Mouse (Mus musculus): ENCODE results near the gene Slc38a2. TPM values are rescaled to one million over a fixed set of nuclear protein-coding genes. Genes with fewer than 3 reads are reported as not detected.

Gene Slc38a2
- polyA plus RNA-seq, 1 experiment from 2014 or later: 177 TPM

DNA sequence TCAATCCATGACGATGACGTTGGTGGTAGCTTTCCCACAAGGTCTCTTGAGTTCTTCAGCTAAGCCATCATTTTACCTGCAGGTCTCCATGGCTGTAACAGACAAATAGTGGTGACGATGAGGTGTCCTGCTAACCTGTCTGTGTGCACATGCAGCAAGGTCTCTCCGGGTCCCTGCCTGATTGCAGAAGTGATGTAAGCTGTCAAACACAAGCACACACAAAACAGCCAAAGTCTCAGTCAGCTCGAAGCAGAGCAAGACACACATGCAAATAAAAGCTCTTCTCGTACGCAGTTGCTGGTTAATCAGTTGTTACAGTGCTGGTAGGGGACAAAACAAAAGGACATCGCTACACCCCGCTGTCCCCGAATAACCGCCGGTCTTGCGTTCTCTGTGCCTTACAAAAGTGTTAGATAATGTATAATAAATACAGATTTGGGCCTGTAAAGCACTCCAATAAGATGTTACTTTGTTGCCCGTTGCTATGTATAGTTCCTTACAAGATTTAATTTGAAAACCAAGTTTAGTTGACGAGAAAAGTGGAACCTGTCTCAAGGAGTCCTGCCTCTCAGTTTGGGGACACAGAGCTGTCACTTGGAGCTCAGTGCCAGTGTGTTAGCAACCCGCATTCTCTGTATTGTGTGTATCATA lies 43.2 kb upstream of the Slc38a2 start:
- Histone ChIP-seq H3K27ac (ENCODE audit: low read depth, low read length) (no peak overlapping the region), H3K9me3 (ENCODE audit: control insufficient read depth, low read length) (no peaks in the 10 kb centered on the region), H3K4me2 (replicated peaks; ENCODE audit: low read depth, low read length) (no peak overlapping the region), H3K4me1 (ENCODE audit: control insufficient read depth, insufficient read depth, low read length) (0 out of 2 replicates have a peak, but pooled peaks cover 3% of the 10 kb centered on the region), H3K9ac (ENCODE audit: low read depth, low read length) (no peak overlapping the region), H3K27me3 (ENCODE audit: control insufficient read depth, insufficient read depth, low read length) (no peaks in the 10 kb centered on the region), H3K36me3 (ENCODE audit: control insufficient read depth, insufficient read depth, low read length) (no peaks in the 10 kb centered on the region), H3K4me3 (ENCODE audit: low read length) (no peak overlapping the region)
- no peak for ATAC-seq (ENCODE audit: low FRiP score, low TSS enrichment)
- 89% methylated on average over 16 of the region's 16 CpGs for WGBS

DNA sequence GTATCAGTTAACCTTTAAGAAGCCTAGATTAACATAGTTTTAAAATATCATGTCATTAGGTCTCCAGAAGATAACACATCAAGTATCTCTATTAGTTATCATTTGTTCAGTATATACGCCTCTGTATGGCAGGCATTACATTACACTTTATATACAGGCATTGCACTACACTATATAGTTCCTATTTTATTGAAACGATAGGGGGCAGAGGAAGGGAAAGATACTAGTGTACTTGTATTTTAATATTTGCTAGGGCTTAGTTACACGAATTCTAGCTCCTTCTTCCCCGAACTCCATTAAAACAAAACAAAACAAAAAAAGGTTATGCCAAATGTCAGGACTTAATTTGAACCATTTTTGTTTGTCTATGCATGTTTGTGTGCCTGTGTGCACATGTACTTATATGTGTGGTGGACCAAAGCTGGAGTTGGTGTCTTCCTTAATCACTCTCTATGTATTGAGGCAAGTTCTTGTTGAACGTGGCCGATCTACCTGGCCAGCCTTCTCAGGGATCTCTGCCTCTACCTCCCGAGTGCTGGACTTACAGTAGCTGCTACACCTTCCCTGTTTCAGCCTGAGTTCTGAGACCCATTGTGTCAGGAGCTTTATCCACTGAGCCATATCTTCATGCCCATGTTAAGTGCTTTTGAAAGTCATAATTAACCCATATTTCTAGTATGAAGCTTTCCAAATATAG lies 41.5 kb upstream of the Slc38a2 start:
- H3K27ac ChIP-seq (ENCODE audit: low read depth, low read length): no peak overlapping the region
- no peak for ATAC-seq (ENCODE audit: low FRiP score, low TSS enrichment)
- no peak overlapping the region for H3K4me2 ChIP-seq (replicated peaks; ENCODE audit: low read depth, low read length)
- no peaks in the 10 kb centered on the region for H3K36me3 ChIP-seq (ENCODE audit: control insufficient read depth, insufficient read depth, low read length)
- 88% methylated on average over 7 of the region's 7 CpGs for WGBS
- H3K9ac ChIP-seq (ENCODE audit: low read depth, low read length): no peak overlapping the region
- H3K9me3 ChIP-seq (ENCODE audit: control insufficient read depth, low read length): no peaks in the 10 kb centered on the region
- H3K4me3 ChIP-seq (ENCODE audit: low read length): no peak overlapping the region
- H3K27me3 ChIP-seq (ENCODE audit: control insufficient read depth, insufficient read depth, low read length): no peaks in the 10 kb centered on the region
- 0 out of 2 replicates have a peak, but pooled peaks cover 3% of the 10 kb centered on the region for H3K4me1 ChIP-seq (ENCODE audit: control insufficient read depth, insufficient read depth, low read length)

DNA sequence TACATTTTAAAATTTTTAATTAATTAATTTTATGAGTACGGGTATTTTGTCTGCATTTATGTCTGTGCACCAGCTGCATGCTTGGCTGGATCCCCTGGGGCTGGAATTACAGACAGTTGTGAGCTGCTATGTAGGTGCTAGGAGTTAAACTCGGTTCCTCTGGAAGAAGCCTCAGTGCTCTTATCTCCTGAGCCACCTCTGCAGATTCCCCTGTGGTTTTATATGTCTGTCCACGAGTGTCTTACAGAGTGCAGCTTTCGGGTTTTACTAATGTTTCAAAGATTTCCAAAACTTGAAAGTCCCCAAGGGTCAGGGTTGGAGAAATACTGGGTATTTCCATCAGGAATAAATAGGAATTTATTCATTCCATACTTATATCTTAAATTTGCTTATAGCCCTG lies 40.6 kb upstream of the Slc38a2 start:
- ATAC-seq (ENCODE audit: low FRiP score, low TSS enrichment): no peak
- 79% methylated on average over 4 of the region's 4 CpGs for WGBS
- Histone ChIP-seq H3K4me2 (replicated peaks; ENCODE audit: low read depth, low read length) (no peak overlapping the region), H3K4me3 (ENCODE audit: low read length) (no peak overlapping the region), H3K9me3 (ENCODE audit: control insufficient read depth, low read length) (no peaks in the 10 kb centered on the region), H3K36me3 (ENCODE audit: control insufficient read depth, insufficient read depth, low read length) (no peaks in the 10 kb centered on the region), H3K4me1 (ENCODE audit: control insufficient read depth, insufficient read depth, low read length) (0 out of 2 replicates have a peak, but pooled peaks cover 3% of the 10 kb centered on the region), H3K27ac (ENCODE audit: low read depth, low read length) (no peak overlapping the region), H3K27me3 (ENCODE audit: control insufficient read depth, insufficient read depth, low read length) (no peaks in the 10 kb centered on the region), H3K9ac (ENCODE audit: low read depth, low read length) (no peak overlapping the region)

DNA sequence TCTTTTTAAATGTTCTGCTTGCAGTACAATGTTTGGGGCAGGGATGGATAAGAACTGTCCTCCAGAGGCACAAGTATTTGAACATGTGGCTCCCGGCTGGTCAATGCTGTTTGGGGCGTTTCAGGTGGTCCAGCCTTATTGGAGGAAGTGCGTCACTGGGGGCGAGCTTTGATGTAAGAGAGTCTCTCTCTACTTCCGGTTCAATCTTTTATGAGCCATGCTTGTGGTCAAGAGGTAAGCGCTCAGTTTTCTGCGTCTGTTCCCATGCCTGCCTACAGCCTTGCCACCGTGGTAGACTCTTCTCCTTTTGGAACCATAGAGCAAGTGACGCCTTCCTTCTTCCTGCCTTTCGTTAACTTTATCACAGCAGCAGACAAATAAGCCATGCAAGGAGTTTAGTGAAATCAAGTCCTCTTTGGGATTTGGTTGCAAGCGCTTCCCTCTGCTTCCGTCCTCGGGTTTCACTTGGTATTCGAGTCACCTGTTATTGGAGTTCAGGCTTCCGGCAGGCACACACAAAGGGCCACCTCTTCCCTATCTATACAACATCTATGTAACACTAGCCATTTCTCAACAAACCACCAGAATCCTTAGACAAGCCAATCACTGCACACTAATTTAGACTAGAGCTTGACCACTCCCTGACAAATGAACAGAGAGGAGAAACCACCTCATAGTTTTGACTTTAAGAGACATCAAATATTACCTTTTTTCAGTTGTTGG lies 37.3 kb upstream of the Slc38a2 start:
- Histone ChIP-seq H3K9me3 (ENCODE audit: control insufficient read depth, low read length) (no peaks in the 10 kb centered on the region), H3K4me1 (ENCODE audit: control insufficient read depth, insufficient read depth, low read length) (peaks cover 7% of the 10 kb centered on the region; the same call in 1 of the 2 replicates), H3K27me3 (ENCODE audit: control insufficient read depth, insufficient read depth, low read length) (no peaks in the 10 kb centered on the region), H3K36me3 (ENCODE audit: control insufficient read depth, insufficient read depth, low read length) (no peaks in the 10 kb centered on the region), H3K4me2 (replicated peaks; ENCODE audit: low read depth, low read length) (no peak overlapping the region), H3K9ac (ENCODE audit: low read depth, low read length) (no peak overlapping the region), H3K27ac (ENCODE audit: low read depth, low read length) (no peak overlapping the region), H3K4me3 (ENCODE audit: low read length) (no peak overlapping the region)
- WGBS: 78% methylated on average over 15 of the region's 15 CpGs
- no peak for ATAC-seq (ENCODE audit: low FRiP score, low TSS enrichment)

DNA sequence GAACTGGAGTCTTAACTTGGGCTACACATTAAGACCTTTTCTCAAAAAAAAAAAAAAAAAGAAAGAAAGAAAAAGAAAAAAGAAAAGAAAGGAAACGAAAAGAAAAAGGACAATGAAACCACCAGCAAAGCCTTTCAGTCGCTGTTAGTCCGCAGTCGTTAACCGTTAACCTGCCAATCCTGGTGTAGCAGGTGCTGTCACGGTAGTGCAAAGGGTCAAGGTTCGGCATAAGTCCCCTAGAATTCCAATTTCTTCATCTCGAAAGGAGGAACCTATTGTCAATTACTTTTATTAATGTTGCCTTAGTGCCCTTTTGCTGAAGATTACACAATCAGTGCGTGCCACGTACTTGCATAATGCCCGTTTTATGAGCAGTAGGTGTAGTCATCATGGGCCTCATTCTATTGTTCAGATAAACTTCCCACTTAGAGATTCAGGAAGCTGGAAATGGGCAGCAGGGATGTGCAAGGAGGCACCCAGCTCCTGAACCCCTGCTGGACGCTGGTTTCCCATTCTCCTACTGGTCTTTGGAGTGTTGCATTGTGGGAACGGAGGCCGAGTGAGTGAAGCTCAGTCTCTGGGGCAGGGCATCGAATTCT lies 36.1 kb upstream of the Slc38a2 start:
- H3K27ac ChIP-seq (ENCODE audit: low read depth, low read length): no peak overlapping the region
- H3K4me2 ChIP-seq (replicated peaks; ENCODE audit: low read depth, low read length): no peak overlapping the region
- H3K9ac ChIP-seq (ENCODE audit: low read depth, low read length): no peak overlapping the region
- no peaks in the 10 kb centered on the region for H3K9me3 ChIP-seq (ENCODE audit: control insufficient read depth, low read length)
- no peaks in the 10 kb centered on the region for H3K36me3 ChIP-seq (ENCODE audit: control insufficient read depth, insufficient read depth, low read length)
- H3K4me3 ChIP-seq (ENCODE audit: low read length): no peak overlapping the region
- peaks cover 7% of the 10 kb centered on the region; the same call in 1 of the 2 replicates for H3K4me1 ChIP-seq (ENCODE audit: control insufficient read depth, insufficient read depth, low read length)
- no peak for ATAC-seq (ENCODE audit: low FRiP score, low TSS enrichment)
- 73% methylated on average over 15 of the region's 15 CpGs for WGBS
- no peaks in the 10 kb centered on the region for H3K27me3 ChIP-seq (ENCODE audit: control insufficient read depth, insufficient read depth, low read length)

DNA sequence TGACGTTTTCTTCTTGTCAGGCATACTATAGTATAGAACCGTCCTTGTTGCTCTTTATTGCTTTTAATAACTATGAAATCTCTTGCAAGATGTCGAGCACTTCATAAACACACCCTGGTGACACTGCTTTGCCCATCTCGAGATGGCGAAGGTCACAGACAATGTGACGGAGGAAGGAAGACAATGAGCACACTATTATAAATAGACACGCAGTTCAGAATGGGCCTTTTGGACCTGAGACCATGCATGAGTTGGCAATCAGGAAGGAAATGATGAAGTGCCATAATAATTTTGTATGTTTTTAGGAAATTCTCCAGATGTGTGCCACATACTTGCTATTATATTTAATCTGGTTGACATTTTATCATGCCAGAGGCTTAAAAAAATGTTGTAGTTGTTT lies 34.9 kb upstream of the Slc38a2 start:
- H3K36me3 ChIP-seq (ENCODE audit: control insufficient read depth, insufficient read depth, low read length): no peaks in the 10 kb centered on the region
- no peak for ATAC-seq (ENCODE audit: low FRiP score, low TSS enrichment)
- no peaks in the 10 kb centered on the region for H3K9me3 ChIP-seq (ENCODE audit: control insufficient read depth, low read length)
- no peaks in the 10 kb centered on the region for H3K27me3 ChIP-seq (ENCODE audit: control insufficient read depth, insufficient read depth, low read length)
- no peak overlapping the region for H3K4me3 ChIP-seq (ENCODE audit: low read length)
- H3K4me2 ChIP-seq (replicated peaks; ENCODE audit: low read depth, low read length): no peak overlapping the region
- H3K4me1 ChIP-seq (ENCODE audit: control insufficient read depth, insufficient read depth, low read length): peaks cover 8% of the 10 kb centered on the region; the same call in 1 of the 2 replicates
- 67% methylated on average over 7 of the region's 7 CpGs for WGBS
- H3K9ac ChIP-seq (ENCODE audit: low read depth, low read length): no peak overlapping the region
- H3K27ac ChIP-seq (ENCODE audit: low read depth, low read length): no peak overlapping the region

DNA sequence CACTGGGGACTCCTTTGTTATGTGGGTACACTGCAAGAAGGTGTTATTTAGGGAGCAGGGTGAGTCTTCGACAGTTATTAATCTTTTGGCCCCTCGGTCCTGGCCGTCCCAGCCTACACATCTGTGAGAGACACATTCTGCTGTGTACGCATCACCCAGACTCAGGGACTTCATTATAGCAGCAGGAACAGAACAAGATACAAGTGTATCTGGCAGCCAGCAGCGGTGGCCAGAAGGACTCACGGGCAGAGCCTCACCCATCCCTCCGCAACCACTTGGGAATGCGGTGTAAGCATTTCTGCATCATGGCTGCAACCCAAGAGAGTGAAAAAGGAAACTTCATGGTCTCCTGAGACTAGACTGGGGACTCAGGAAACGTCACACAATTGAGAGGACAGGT lies 30.9 kb upstream of the Slc38a2 start:
- H3K4me1 ChIP-seq (ENCODE audit: control insufficient read depth, insufficient read depth, low read length): peaks cover 14% of the 10 kb centered on the region
- no peak overlapping the region for H3K9ac ChIP-seq (ENCODE audit: low read depth, low read length)
- H3K36me3 ChIP-seq (ENCODE audit: control insufficient read depth, insufficient read depth, low read length): no peaks in the 10 kb centered on the region
- 89% methylated on average over 9 of the region's 9 CpGs for WGBS
- no peaks in the 10 kb centered on the region for H3K27me3 ChIP-seq (ENCODE audit: control insufficient read depth, insufficient read depth, low read length)
- no peak overlapping the region for H3K27ac ChIP-seq (ENCODE audit: low read depth, low read length)
- no peak overlapping the region for H3K4me3 ChIP-seq (ENCODE audit: low read length)
- no peak overlapping the region for H3K4me2 ChIP-seq (replicated peaks; ENCODE audit: low read depth, low read length)
- H3K9me3 ChIP-seq (ENCODE audit: control insufficient read depth, low read length): no peaks in the 10 kb centered on the region
- no peak for ATAC-seq (ENCODE audit: low FRiP score, low TSS enrichment)

DNA sequence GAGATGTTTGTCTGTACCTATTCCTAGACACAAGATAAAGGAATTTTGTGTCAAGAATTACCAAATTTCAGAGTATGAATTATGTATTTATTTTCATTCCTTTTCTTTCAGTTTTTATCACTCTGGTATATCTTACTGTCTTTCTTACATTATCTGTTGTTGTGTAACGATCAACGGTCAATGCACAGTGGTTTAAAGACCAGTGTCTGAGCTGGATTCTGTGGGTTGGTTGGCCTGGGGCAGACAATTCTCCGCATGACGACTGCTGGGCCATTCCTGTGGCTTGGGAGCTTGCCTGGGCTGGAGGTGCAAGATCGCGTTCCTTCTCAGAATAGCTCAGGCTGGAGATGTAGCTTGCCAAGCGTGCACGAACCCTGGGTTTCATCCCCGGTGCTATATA lies 30.3 kb upstream of the Slc38a2 start:
- ATAC-seq (ENCODE audit: low FRiP score, low TSS enrichment): no peak
- WGBS: 81% methylated on average over 9 of the region's 9 CpGs
- H3K4me3 ChIP-seq (ENCODE audit: low read length): no peak overlapping the region

More for the DNA sequence above, 30.3 kb upstream of the Slc38a2 start:
- Histone ChIP-seq H3K36me3 (ENCODE audit: control insufficient read depth, insufficient read depth, low read length) (no peaks in the 10 kb centered on the region), H3K4me2 (replicated peaks; ENCODE audit: low read depth, low read length) (no peak overlapping the region), H3K4me1 (ENCODE audit: control insufficient read depth, insufficient read depth, low read length) (peaks cover 14% of the 10 kb centered on the region), H3K27me3 (ENCODE audit: control insufficient read depth, insufficient read depth, low read length) (no peaks in the 10 kb centered on the region), H3K27ac (ENCODE audit: low read depth, low read length) (no peak overlapping the region), H3K9me3 (ENCODE audit: control insufficient read depth, low read length) (no peaks in the 10 kb centered on the region), H3K9ac (ENCODE audit: low read depth, low read length) (no peak overlapping the region)

Data from kidney, embryonic 14.5 days (tissue).